In genomic region chr6:22206179-22206578, GRCm38 (mm10) we compare ENCODE assay signal across 10 mouse cellular contexts.
A peak's percentile ranks its signal among the peaks of the same experiment; 100 is the strongest.
DNase-seq lines count a peak whose midpoint lies in the region; ATAC-seq and TF ChIP-seq lines count a peak whose summit lies in the region.
"Had no signal": no experiment of that assay in that cellular context is flagged by ENCODE, and none has a peak within 500 bp of the region (broad histone marks: within the 10 kb centered on the region; RNA-seq: fewer than 3 reads in every experiment).

No protein-coding gene starts in this region.

- ATAC-seq in limb, embryonic 15.5 days (ENCODE audit: insufficient number of reproducible peaks, low FRiP score, low TSS enrichment, low read depth) = no peak
- ATAC-seq: Patski had no signal

- H3K9ac ChIP-seq in limb, embryonic 15.5 days = no peak overlapping the region

- H3K4me3 ChIP-seq in layer of hippocampus, adult 2 months = peak overlapping the region; percentile 38
- H3K4me3 ChIP-seq in limb, embryonic 15.5 days = no peak overlapping the region

- peaks cover 12% of the 10 kb centered on the region for H3K4me1 ChIP-seq in limb, embryonic 15.5 days

- H3K9me3 ChIP-seq in limb, embryonic 15.5 days = no peaks in the 10 kb centered on the region

- 0 out of 2 replicates have a peak overlapping the region, but pooled peaks have one; percentile 1 for H3K4me2 ChIP-seq in limb, embryonic 15.5 days

- H3K27me3 ChIP-seq in limb, embryonic 15.5 days = no peaks in the 10 kb centered on the region
- H3K27me3 ChIP-seq: Patski had no signal

- DNase-seq in cerebellum, adult 8-10 months = peak; percentile 1
- no peak for DNase-seq in cerebellum, postnatal 4 days (ENCODE audit: low spot score in 2 of 2)
- no peak for DNase-seq in layer of hippocampus, adult 2 months (ENCODE audit: low spot score in 2 of 2)
- no peak for DNase-seq in layer of hippocampus, adult 9-10 months (ENCODE audit: low spot score)
- DNase-seq in brain, embryonic 14.5 days (ENCODE audit: low read depth) = peak; percentile 58
- DNase-seq in kidney, postnatal 14 days = no peak
- no peak for DNase-seq in adrenal gland, postnatal 36 days
- DNase-seq: kidney, adult 11 months had no signal

- no peak for TF ChIP-seq POLR2A in brain, embryonic 14.5 days (IDR thresholded peaks at IDR 0.05; ENCODE audit: borderline replicate concordance, extremely low read depth, insufficient read depth, insufficient read length, poor library complexity, severe bottlenecking)

- no peak for TF ChIP-seq CTCF in layer of hippocampus, adult 2 months (conservative IDR thresholded peaks at IDR 0.05)
- TF ChIP-seq CTCF in brain, embryonic 14.5 days (IDR thresholded peaks at IDR 0.05; ENCODE audit: borderline replicate concordance, extremely low read depth, insufficient read depth, insufficient read length) = no peak

- no peaks in the 10 kb centered on the region for H3K36me3 ChIP-seq in limb, embryonic 15.5 days

- 50% methylated on average over 14 of the region's 14 CpGs for WGBS in limb, embryonic 15.5 days

- H3K27ac ChIP-seq in layer of hippocampus, adult 2 months = peak overlapping the region; percentile 36; the same call in 1 of the 2 replicates
- H3K27ac ChIP-seq in limb, embryonic 15.5 days = no peak overlapping the region

Comparison
In these comparisons a context has a peak if more than half of its experiments do, and no peak if none do; other contexts are left out.
1. DNase-seq: peak in cerebellum, adult 8-10 months (single experiment) and brain, embryonic 14.5 days (single experiment); none in cerebellum, postnatal 4 days (0 of 2), layer of hippocampus, adult 2 months (0 of 2), layer of hippocampus, adult 9-10 months (single experiment), kidney, postnatal 14 days (single experiment) and adrenal gland, postnatal 36 days (0 of 2).